Mouse (Mus musculus) lung, postnatal 0 days (tissue): ENCODE measurements at regions not wholly inside any gene's neighbourhood (a gene's known extent, or its start where the extent isn't known, plus 50 kb on each side); places are given as distances from the start of the nearest gene placed in this dataset.
"Not testable (repeated sequence)": the region's sequence is repeated elsewhere in the genome, so short reads cannot be mapped to it uniquely, and the experiment has no call there.

Experiments
- ATAC-seq: fragments of 200-750 bp; cut with Nextera tagmentation; 2 replicates; pipeline ENCODE4 v1.8.0; 2017; ENCODE audit warnings: moderate library complexity
- DNase-seq: peaks from one replicate; pipeline ENCODE4 v3.0.0-alpha.2; 2016; ENCODE audit warnings: low spot score
- H3K27ac ChIP-seq: fragments of 300-500 bp; sonication (generic); 2 replicates; pipeline ENCODE4 v1.5.1; 2014; ENCODE audit warnings: antibody characterized with exemption, mild to moderate bottlenecking, low read length, mixed read lengths
- H3K27me3 ChIP-seq: fragments of 300-500 bp; sonication (generic); replicated peaks from 2 replicates; pipeline ENCODE4 v1.6.1; 2014; ENCODE audit warnings: low read length, mixed read lengths; ENCODE audit not compliant: insufficient read depth
- H3K36me3 ChIP-seq: fragments of 300-500 bp; sonication (generic); 2 replicates; pipeline ENCODE4 v1.6.1; 2014; ENCODE audit warnings: low read length, mixed read lengths; ENCODE audit not compliant: insufficient read depth
- H3K4me1 ChIP-seq: fragments of 300-500 bp; sonication (generic); 2 replicates; pipeline ENCODE4 v1.6.1; 2014; ENCODE audit warnings: antibody characterized with exemption, low read depth, low read length, mixed read lengths; ENCODE audit not compliant: insufficient read depth
- H3K4me2 ChIP-seq: fragments of 300-500 bp; sonication (generic); replicated peaks from 2 replicates; pipeline ENCODE4 v1.6.1; 2014; ENCODE audit warnings: low read depth, mild to moderate bottlenecking, low read length, moderate library complexity, mixed read lengths
- H3K4me3 ChIP-seq: fragments of 300-500 bp; sonication (generic); 2 replicates; pipeline ENCODE4 v1.5.1; 2014; ENCODE audit warnings: low read depth, low read length
- H3K9ac ChIP-seq: fragments of 300-500 bp; sonication (generic); replicated peaks from 2 replicates; pipeline ENCODE4 v1.6.1; 2014; ENCODE audit warnings: low read depth, mild to moderate bottlenecking
- H3K9me3 ChIP-seq: fragments of 300-500 bp; sonication (generic); 2 replicates; pipeline ENCODE4 v1.6.1; 2016; ENCODE audit warnings: low read length, mixed read lengths
- CTCF ChIP-seq: IDR thresholded peaks from 2 replicates; pipeline ENCODE4 v1.5.1; 2016; ENCODE audit warnings: antibody characterized with exemption, mild to moderate bottlenecking
- EP300 ChIP-seq: IDR thresholded peaks from 2 replicates; pipeline ENCODE4 v1.6.1; 2016; ENCODE audit warnings: antibody characterized with exemption, mild to moderate bottlenecking, control low read depth
- WGBS: fragments of 180-500 bp; shearing (Covaris S2); extraction: QIAGEN DNeasy Blood & Tissue Kit; methylation state at CpG from one replicate; pipeline ENCODE4 v1.1.7; 2014; 5-methylcytosine and 5-hydroxymethylcytosine counted together

DNA sequence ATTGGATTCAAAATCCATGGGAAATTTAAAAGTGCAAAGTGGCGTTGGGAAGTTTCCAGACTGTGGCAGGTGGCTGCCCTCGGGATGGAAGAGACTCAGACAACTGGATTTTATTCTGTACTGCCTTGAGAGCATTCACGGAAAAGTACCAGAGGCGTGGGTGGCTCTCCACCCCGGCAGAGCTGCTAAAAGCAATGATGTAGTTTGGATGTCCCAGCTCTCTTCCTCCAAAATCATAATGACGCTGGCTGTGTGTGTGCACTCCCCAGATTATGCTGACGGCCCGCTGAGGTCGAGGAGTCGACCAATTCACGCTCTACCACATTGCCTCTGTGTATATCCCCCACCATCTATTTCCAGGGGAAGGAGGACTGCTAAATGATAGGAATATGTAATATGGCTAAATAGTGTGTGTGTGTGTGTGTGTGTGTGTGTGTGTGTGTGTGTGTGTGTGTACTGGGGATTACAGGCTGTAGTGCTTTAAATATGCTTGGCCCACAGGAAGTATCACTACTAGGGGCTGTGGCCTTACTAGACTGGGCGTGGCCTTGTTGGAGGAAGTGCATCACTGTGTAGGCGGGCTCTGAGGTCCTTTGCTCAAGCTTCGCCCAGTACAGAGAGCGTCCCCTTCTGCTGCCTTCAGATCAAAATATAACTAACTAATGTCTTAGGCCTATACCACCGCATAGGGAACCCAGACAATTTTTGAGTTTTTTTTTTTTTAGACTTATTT, 179.0 kb downstream of the Katnal1 start:
- Histone ChIP-seq H3K9ac (no peak overlapping the region), H3K9me3 (no peaks in the 10 kb centered on the region), H3K27me3 (no peaks in the 10 kb centered on the region), H3K36me3 (no peaks in the 10 kb centered on the region), H3K4me2 (no peak overlapping the region), H3K27ac (no peak overlapping the region), H3K4me1 (no peaks in the 10 kb centered on the region), H3K4me3 (no peak overlapping the region)
- DNase-seq (no peak), ATAC-seq (no peak)
- 89% methylated on average over 16 of the region's 16 CpGs for WGBS
- TF ChIP-seq EP300: no peak
- no peak for TF ChIP-seq CTCF

DNA sequence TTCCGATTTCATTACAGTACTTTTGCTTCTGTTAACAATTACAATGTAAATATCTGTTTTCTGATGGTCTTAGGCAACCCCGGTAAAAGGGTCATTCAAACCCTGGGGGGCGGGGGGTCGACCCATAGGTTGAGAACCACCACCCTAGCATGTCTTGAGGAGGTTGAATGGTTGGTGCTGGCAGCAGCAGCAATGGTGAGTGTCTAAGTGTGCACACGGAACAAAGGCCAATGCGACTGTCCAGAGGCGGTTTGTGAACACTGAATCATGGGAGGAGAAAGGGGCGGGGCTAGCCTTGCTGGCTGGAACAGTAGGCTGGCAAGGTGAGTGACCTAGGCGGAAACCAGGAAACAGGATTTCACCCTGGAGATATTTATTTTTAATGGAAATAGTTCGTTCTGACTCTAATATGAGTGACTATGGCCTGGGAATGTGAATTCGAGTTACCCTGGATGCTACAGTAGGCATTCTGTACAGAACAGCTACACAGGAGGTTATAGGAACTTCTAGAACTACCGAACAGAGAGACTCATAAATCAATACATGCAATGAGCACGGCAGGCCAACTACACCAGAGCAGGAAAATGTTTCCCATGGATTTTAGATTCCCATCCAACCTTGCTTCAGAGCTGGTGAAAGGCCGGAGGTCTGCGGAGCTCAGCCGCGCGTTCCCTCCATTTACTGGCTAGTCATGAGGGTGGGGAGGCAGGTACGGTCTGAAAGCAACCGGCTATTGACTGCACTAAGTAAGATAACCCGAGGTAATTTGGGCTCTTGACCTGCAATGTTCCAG, 181.0 kb downstream of the Katnal1 start:
- ATAC-seq: no peak
- H3K27me3 ChIP-seq: no peaks in the 10 kb centered on the region
- TF ChIP-seq EP300 (no peak), CTCF (no peak)
- 85% methylated on average over 21 of the region's 21 CpGs for WGBS
- no peak overlapping the region for H3K9ac ChIP-seq
- DNase-seq: no peak
- H3K4me3 ChIP-seq: no peak overlapping the region
- no peak overlapping the region for H3K4me2 ChIP-seq
- no peaks in the 10 kb centered on the region for H3K4me1 ChIP-seq
- H3K27ac ChIP-seq: no peak overlapping the region
- no peaks in the 10 kb centered on the region for H3K36me3 ChIP-seq
- no peaks in the 10 kb centered on the region for H3K9me3 ChIP-seq

DNA sequence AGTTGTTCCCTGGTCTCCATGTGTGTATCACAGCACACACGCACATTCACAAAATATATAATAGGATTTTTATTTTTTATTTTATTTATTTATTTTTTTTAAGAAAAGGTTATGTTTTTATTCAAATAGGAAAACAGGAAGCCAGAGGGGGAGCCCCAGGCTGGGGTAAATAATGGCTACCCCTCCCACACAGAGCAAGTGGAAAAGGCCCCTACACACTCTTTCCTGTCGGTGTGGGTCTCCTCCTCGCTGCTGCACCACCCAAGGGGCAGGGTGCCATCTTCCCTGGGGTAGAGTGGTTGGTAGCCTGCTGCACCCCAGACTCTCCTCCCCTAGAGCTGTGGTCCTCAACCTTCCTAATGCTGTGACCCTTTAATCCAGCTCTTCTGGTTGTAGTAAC, 181.6 kb downstream of the Katnal1 start:
- 80% methylated on average over 3 of the region's 3 CpGs for WGBS
- Histone ChIP-seq H3K27me3 (no peaks in the 10 kb centered on the region), H3K27ac (no peak overlapping the region), H3K9me3 (no peaks in the 10 kb centered on the region), H3K4me1 (no peaks in the 10 kb centered on the region), H3K4me3 (no peak overlapping the region), H3K36me3 (no peaks in the 10 kb centered on the region), H3K9ac (no peak overlapping the region), H3K4me2 (no peak overlapping the region)
- ATAC-seq: no peak
- TF ChIP-seq CTCF (no peak), EP300 (no peak)
- DNase-seq: no peak

DNA sequence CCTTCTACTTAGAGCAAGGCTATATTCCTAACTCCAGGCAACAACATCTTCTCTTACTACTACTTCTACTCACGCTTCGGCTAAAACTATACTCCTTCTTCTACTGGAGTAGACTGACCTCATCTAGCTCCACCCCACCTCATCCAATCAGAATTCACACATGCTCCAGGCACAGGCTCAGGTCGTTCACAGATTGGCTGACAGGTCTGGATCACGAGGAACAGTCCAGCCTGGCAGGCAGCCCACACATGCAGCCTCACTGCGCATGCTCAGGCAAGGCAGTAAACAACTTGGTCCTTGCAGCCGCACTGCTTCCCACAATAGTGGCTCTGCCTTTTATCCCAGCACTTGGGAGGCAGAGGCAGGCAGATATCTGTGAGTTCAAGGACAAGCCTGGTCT, 182.4 kb downstream of the Katnal1 start:
- 50% methylated on average over 6 of the region's 6 CpGs for WGBS
- peak; percentile 26; the same call in 1 of the 2 replicates for ATAC-seq

DNA sequence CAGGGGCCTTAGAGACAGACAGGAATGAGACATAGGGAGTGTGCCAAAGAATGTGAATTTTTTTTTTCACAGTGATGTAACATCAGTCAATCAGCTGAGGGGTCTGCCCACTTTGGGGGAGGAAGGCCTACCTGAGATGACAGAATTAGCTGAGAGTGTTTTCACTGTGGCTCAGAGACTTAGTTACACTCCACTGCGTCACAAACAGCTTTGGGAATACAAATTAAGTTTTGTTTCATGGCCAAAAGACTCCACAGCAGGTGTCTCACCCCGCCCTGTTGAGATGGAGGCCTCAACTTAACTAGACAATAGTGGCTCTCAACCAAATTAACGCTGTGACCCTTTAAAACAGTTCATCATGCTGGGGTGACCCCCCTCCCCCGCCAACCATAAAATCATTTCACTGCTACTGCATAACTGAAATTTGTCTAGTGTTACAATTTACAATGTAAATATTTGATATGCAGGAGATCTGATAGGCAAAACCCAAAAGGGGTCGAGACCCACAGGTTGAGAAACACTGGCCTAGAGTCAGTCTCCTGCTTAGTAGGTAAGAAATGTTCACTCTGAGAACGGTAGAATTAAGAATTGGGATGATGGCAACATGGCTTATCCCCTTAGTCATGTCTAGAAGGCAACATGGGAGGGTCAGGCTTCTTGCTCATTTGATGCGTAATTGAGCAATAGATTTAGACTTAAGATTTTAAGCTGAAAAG, 184.3 kb downstream of the Katnal1 start:
- no peak overlapping the region for H3K4me3 ChIP-seq
- no peaks in the 10 kb centered on the region for H3K36me3 ChIP-seq
- H3K4me1 ChIP-seq: peaks cover 8% of the 10 kb centered on the region
- H3K27me3 ChIP-seq: no peaks in the 10 kb centered on the region
- no peak overlapping the region for H3K4me2 ChIP-seq
- no peak overlapping the region for H3K27ac ChIP-seq
- TF ChIP-seq EP300: no peak
- no peak overlapping the region for H3K9ac ChIP-seq
- DNase-seq (no peak), ATAC-seq (no peak)
- 78% methylated on average over 7 of the region's 7 CpGs for WGBS
- H3K9me3 ChIP-seq: no peaks in the 10 kb centered on the region

More for the DNA sequence above, 182.4 kb downstream of the Katnal1 start:
- not testable (repeated sequence) for H3K9ac ChIP-seq, H3K27me3 ChIP-seq, H3K4me3 ChIP-seq, H3K4me2 ChIP-seq, H3K9me3 ChIP-seq, H3K36me3 ChIP-seq, H3K4me1 ChIP-seq, H3K27ac ChIP-seq, DNase-seq

DNA sequence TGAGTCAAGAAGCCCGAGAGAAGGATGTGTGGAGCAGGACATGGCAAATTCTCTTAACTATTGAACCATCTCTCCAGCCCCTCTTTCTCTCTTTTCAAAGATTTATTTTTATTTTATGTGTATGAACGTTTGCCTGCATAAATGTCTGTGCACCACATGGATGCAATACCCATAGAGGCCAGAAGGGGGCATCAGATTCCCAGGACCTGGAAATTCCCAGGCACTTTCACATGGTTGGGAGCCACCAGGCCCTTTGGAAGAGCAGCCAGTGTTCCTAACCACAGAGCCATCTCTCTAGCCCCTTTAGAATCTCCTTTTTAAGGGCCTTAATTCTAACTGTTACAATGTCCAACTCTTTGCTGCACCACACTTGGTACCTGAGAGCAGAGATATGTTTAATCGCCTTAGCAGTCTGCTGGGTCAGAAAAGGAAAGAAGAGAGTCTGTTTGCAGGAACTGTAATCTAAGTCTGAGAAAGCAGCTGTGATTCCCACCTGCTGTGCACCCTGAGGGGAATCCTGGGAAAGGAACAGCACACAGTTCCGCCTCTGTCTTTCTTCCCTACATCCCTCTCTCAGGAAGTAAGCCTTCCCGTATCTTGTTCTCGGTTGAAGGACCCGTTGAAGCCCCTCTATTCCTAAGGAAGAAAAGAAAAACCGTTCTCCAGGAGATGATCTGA, 186.8 kb downstream of the Katnal1 start:
- Histone ChIP-seq H3K4me2 (no peak overlapping the region), H3K36me3 (no peaks in the 10 kb centered on the region), H3K9ac (no peak overlapping the region), H3K27ac (no peak overlapping the region), H3K9me3 (no peaks in the 10 kb centered on the region), H3K27me3 (no peaks in the 10 kb centered on the region), H3K4me3 (no peak overlapping the region), H3K4me1 (peaks cover 8% of the 10 kb centered on the region)
- WGBS: 90% methylated on average over 8 of the region's 8 CpGs
- TF ChIP-seq EP300: no peak
- peak; percentile 57 for TF ChIP-seq CTCF
- no peak for DNase-seq
- no peak for ATAC-seq
